Mouse (Mus musculus): ENCODE data around the gene Zfp53. TPM values are rescaled to one million over a fixed set of nuclear protein-coding genes. Genes with fewer than 3 reads are reported as not detected.

Gene Zfp53
- polyA plus RNA-seq, 1 experiment = 1.5 TPM

- TF ChIP-seq CTCF (IDR thresholded peaks at IDR 0.05; ENCODE audit: insufficient read depth, low read length) (no peak), POLR2A (IDR thresholded peaks at IDR 0.05; ENCODE audit: borderline replicate concordance, extremely low read depth, low read depth, low read length) (no peak)
Measured at GRCm38 (mm10) chr17:21557831-21558230, 69.0 kb downstream of the Zfp53 start.

More at GRCm38 (mm10) chr17:21557831-21558230, 69.0 kb downstream of the Zfp53 start:
- no peak for DNase-seq
- 81% methylated on average over 2 of the region's 2 CpGs for WGBS
- H3K4me3 ChIP-seq (replicated peaks; ENCODE audit: extremely low read depth, low read depth, low read length) = no peak overlapping the region
- no peaks in the 10 kb centered on the region for H3K4me1 ChIP-seq (ENCODE audit: control insufficient read depth, insufficient read depth, low read length)

Other genes with a start within 250 kb of the Zfp53 start
- not detected in 2 replicates for gene Vmn1r235, start 232.6 kb upstream of the Zfp53 start, polyA plus RNA-seq (2012; rRNA removed)
- not detected in 2 replicates for gene Vmn1r236, start 206.1 kb upstream of the Zfp53 start, polyA plus RNA-seq (2012; rRNA removed)
- not detected in 2 replicates for gene Vmn1r237, start 177.1 kb upstream of the Zfp53 start, polyA plus RNA-seq (2012; rRNA removed)
- gene Zfp677, start 105.2 kb upstream of the Zfp53 start, polyA plus RNA-seq (2012; rRNA removed) = 0.16 and 0.38 TPM in 2 replicates
- gene Zfp54, start 65.8 kb upstream of the Zfp53 start, polyA plus RNA-seq (2012; rRNA removed) = 0.83 and 1.1 TPM in 2 replicates
- gene Zfp51, start 38.6 kb upstream of the Zfp53 start, polyA plus RNA-seq (2012; rRNA removed) = 0.69 and 1.3 TPM in 2 replicates
- 0.34 and 0.73 TPM in 2 replicates for gene Zfp52, start 46.5 kb downstream of the Zfp53 start, polyA plus RNA-seq (2012; rRNA removed)
- 1.3 and 1.9 TPM in 2 replicates for gene Zfp948, start 78.0 kb downstream of the Zfp53 start, polyA plus RNA-seq (2012; rRNA removed)
- 0.40 and 0.64 TPM in 2 replicates for gene Zfp983, start 161.6 kb downstream of the Zfp53 start, polyA plus RNA-seq (2012; rRNA removed)
- not detected in 2 replicates for gene Gm10226, start 202.9 kb downstream of the Zfp53 start, polyA plus RNA-seq (2012; rRNA removed)
- 0.69 and 1.4 TPM in 2 replicates for gene Zfp760, start 218.7 kb downstream of the Zfp53 start, polyA plus RNA-seq (2012; rRNA removed)
- 1.4 and 2.5 TPM in 2 replicates for gene Zfp229, start 241.8 kb downstream of the Zfp53 start, polyA plus RNA-seq (2012; rRNA removed)